Mouse (Mus musculus) gastrocnemius, postnatal 36 days (tissue): Measurements from ENCODE around the gene Taar6. TPM values are rescaled to one million over a fixed set of nuclear protein-coding genes. Genes with fewer than 3 reads are reported as not detected.

Source experiments
- DNase-seq, 2 experiments: peaks; one replicate each; pipeline ENCODE4 v3.0.0; 2022
- intact Hi-C: fragments of 180-260 bp; cut with DNase I; formaldehyde crosslinking; loops from one replicate; pipeline ENCODE4 v1.15.1; 2025
- long read RNA-seq, 2 experiments: library from polyadenylated mRNA; stranded (forward); transcript quantifications; one replicate each; pipeline ENCODE4 v2.0.0; 2021
- total RNA-seq, 2 experiments: library from RNA; stranded (reverse); gene quantifications; 2 replicates each; pipeline ENCODE4 v1.2.3; 2021

The Taar6 gene
- not detected for total RNA-seq
- long read RNA-seq, experiment 1, result 0 reads
- long read RNA-seq, experiment 2, result 0 reads

GRCm38 (mm10) chr10:23985546-23985945 is at the start of gene Taar6:
Taar6 (minus strand) TSS chr10:23985646.
- no peak for DNase-seq
- intact Hi-C loops, result no loop called here

- no peak for DNase-seq
- intact Hi-C loops, result no loop called here
Observed at GRCm38 (mm10) chr10:24031347-24031746, 45.9 kb upstream of the Taar6 start.

GRCm38 (mm10) chr10:24026922-24027321 is 41.5 kb upstream of the Taar6 start, which contains the start of gene Taar7d:
Taar7d (plus strand) TSS chr10:24027222.
- intact Hi-C loops, result no loop called here
- DNase-seq, result no peak

DNA sequence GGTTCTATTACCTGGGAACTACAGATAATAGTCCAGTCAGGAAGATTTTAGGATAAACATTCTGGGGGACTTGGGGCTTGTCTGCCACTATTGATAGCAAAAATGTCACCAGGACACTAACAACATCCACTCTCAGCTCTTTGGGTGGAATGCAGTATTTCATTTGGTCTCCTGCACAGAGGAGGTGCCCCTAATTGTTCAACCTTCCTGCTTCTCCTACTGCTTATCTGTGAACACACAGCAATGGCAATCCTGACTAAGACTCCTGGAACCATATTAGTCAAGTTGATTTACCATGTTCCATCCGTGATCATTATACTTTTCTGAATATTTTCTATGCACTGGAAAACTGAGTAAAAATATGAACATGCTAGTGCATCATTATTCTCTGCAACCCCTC is 22.7 kb upstream of the Taar6 start:
- no peak for DNase-seq
- intact Hi-C loops, result no loop called here

- intact Hi-C loops, result no loop called here
- no peak for DNase-seq
Observed at GRCm38 (mm10) chr10:24007034-24007433, 21.6 kb upstream of the Taar6 start.

DNA sequence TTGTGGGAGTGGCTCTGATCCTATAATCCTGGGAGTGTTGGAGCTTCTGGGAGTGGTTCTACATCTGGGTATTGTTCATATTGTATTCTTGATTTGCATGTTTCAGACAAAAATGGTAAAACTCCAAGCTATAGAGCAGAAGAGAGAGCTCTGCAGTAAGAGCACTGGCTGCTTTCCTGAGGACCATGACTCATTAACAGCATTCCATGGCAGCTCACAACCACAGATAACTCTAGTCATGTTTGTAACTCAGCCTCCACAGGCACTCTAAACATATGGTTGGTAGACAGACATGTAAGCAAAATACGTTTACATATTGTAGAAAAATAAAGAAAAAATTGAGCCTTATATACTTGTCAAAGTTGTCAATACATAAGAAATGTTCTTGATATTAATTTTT is 21.0 kb upstream of the Taar6 start:
- intact Hi-C loops, result no loop called here
- DNase-seq, result no peak

GRCm38 (mm10) chr10:23999639-24000038 is 14.2 kb upstream of the Taar6 start, which contains the start of gene Taar7b:
Taar7b (plus strand) TSS chr10:23999939.
- intact Hi-C loops, result no loop called here
- DNase-seq, result no peak

DNA sequence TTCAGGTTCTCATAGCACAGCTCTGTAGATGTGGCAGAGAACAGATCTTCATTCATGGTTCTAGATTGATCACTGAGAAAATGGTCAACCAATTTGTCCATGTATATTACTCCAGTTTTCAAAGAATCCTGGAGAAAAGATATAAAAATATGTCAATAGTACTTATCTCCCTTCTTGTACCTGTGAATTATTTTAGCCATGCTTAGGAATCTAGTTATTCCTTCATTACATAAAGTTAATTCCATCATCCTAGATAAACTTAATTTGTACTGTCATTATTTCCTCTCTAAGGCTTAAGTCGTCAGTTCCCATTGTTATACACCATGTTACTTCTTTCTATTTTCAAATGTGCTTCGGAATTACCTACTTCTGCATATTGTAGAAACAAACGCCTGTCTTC is 7.9 kb upstream of the Taar6 start, which contains the start of gene Taar7a:
Taar7a (minus strand) TSS at position 101 of the 400 bp plus-strand sequence.
- no peak for DNase-seq
- intact Hi-C loops, result no loop called here

- no peak for DNase-seq
- intact Hi-C loops, result no loop called here
Observed at GRCm38 (mm10) chr10:23986419-23986818, 973 bp upstream of the Taar6 start.

GRCm38 (mm10) chr10:23978901-23979705 is 6.3 kb downstream of the Taar6 start:
- peak; percentile 22 to 40 for DNase-seq
- intact Hi-C loops, result loop anchor here (5.0 to 10.0 kb wide), 2 partner anchors 106 to 153 kb away; no protein-coding TSS in a partner anchor

- no peak for DNase-seq
- intact Hi-C loops, result loop anchor here (5.0 to 10.0 kb wide), 2 partner anchors 107 to 154 kb away; no protein-coding TSS in a partner anchor
Observed at GRCm38 (mm10) chr10:23977958-23978357, 7.5 kb downstream of the Taar6 start.

DNA sequence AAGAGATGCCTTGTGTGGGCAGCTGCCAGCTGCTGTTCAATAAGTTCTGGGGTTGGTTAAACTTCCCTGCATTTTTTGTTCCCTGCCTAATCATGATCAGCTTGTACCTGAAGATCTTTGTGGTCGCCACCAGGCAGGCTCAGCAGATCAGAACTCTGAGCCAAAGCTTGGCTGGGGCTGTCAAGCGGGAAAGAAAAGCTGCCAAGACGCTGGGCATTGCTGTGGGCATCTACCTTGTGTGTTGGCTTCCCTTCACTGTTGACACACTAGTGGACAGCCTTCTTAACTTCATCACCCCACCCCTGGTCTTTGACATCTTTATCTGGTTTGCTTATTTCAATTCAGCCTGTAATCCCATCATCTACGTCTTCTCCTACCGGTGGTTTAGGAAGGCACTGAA is 14.2 kb downstream of the Taar6 start:
- no peak for DNase-seq
- intact Hi-C loops, result loop anchor here (10.0 kb wide), 1 partner anchor 114 kb away; no protein-coding TSS in a partner anchor

GRCm38 (mm10) chr10:23970656-23971165 is 14.7 kb downstream of the Taar6 start, which contains the start of gene Taar5:
Taar5 (plus strand) TSS chr10:23970706.
- no peak for DNase-seq
- intact Hi-C loops, result loop anchor here (10.0 kb wide), 1 partner anchor 114 kb away; no protein-coding TSS in a partner anchor

DNA sequence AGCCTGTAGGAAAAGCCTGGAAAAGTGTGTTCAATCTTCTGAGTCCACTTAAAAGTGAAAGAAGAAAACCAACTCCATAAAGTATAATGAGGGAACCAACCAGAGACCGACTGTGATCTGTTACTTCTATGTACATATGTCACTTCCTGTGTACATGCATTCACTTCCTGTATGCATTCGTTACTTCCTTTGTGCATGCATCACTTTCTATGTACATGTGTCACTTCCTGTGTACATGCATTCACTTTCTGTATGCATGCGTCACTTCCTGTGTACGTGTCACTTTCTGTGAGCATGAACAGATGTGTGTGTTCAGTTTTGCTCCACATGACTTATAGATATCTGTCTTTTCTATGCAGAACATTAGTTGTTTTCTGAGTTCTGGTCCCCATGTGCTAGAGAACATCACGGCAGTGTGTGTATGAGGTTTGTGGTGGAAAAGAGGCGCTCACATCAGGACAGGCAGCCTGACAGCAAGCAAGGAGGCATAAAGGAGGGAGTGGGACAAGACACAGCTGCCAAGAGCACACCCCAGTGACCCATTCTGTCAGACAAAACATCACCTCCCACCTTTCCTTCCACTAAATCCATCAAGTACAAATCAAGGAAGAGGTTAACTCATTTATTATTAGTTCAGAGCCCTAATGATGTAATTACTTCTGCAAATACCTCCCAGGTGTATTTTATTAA is 20.4 kb downstream of the Taar6 start:
- intact Hi-C loops, result no loop called here
- DNase-seq, result no peak

DNA sequence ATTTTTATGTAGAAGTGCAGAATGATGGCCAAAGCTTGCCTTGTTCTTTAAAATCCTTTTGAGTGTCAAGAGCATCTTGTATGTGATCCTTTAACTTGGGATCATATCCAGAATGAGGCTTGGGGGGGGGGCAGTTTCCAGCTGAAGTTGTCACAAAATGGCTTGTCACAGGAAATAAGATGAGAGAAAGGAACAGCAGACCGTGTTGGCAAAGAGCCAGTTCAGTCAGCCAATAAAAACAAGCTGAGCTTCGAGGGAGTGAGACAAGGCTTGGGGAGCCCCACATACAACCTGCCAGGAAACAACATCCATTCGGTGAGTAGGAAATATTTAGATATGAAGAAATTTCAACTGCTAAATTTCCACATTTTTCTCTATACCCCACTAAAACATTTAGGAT is 22.0 kb downstream of the Taar6 start:
- no peak for DNase-seq
- intact Hi-C loops, result no loop called here

- intact Hi-C loops, result no loop called here
- no peak for DNase-seq
Observed at GRCm38 (mm10) chr10:23960444-23960915, 25.0 kb downstream of the Taar6 start, which contains the start of gene Taar4. Taar4 (plus strand) TSS chr10:23960494.

- no peak for DNase-seq
- intact Hi-C loops, result no loop called here
Observed at GRCm38 (mm10) chr10:23959071-23959470, 26.4 kb downstream of the Taar6 start.

DNA sequence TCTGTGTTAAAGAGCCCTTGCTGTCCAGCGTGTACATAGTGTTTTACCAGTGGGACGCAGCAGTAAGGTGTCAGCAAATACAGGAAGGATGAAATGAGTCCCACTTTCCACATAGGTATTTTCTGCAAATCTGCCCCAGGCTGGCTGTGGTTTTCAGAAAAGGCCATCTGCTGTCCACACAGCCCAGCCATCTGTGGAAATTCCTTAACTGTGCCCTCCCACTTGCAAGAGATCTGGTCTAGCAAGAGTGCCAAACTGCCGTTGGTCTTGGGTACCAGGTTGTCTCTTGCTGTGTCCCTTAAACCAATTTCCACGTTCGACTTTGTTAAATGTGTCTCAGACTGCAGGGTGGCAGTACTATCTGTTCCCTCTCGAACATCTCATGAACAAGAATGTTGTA is 33.7 kb downstream of the Taar6 start:
- intact Hi-C loops, result no loop called here

GRCm38 (mm10) chr10:23949508-23950005 is 35.9 kb downstream of the Taar6 start, which contains the start of gene Taar3:
Taar3 (plus strand) TSS chr10:23949558.
- intact Hi-C loops, result no loop called here
- no peak for DNase-seq

More for the DNA sequence above, 33.7 kb downstream of the Taar6 start:
- no peak for DNase-seq

DNA sequence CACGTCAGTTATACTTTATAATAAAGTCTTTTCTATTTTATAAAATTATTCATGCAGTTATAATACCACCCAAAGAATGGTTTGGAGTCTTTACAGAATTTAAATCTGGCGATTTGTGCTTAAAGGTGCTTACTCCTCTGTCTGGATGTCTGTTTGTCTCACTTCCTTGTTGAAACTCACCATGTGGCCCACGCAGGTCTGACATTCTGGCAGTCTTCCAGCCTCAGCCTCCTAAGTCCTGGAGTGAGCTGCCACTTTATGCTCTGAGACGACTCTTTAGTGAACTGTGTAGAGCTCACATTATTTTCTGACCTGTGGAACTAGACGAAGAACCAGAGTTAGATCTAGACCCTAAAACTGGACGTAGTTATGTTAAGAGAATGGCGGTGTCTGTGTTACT is 37.4 kb downstream of the Taar6 start:
- intact Hi-C loops, result no loop called here
- no peak for DNase-seq
